Mouse (Mus musculus): ENCODE data around the gene Shisa3.

GRCm38 (mm10) chr5:67629440-67629839, 21.8 kb downstream of the Shisa3 start:
- TF ChIP-seq ZKSCAN1 (IDR thresholded peaks at IDR 0.05; ENCODE audit: low read depth, low read length) = no peak
- no peak for TF ChIP-seq CTCF (IDR thresholded peaks at IDR 0.05 in 2 of 3, conservative IDR thresholded peaks at IDR 0.05 in 1 of 3; ENCODE audit: control insufficient read depth in 1 of 3, insufficient read depth in 1 of 3, low read depth in 2 of 3, low read length in 3 of 3, poor library complexity in 1 of 3, severe bottlenecking in 1 of 3)
- no peak for TF ChIP-seq EP300 (IDR thresholded peaks at IDR 0.05; ENCODE audit: low read depth in 1 of 2, low read length in 2 of 2)
- TF ChIP-seq TAL1 (IDR thresholded peaks at IDR 0.05; ENCODE audit: low read length) = no peak
- TF ChIP-seq POLR2A (IDR thresholded peaks at IDR 0.05; ENCODE audit: control insufficient read depth in 1 of 2, insufficient read depth in 1 of 2, low read depth in 1 of 2, low read length in 2 of 2, poor library complexity in 1 of 2) = no peak
- TF ChIP-seq HCFC1 (IDR thresholded peaks at IDR 0.05; ENCODE audit: low read depth, low read length) = no peak
- no peak for TF ChIP-seq E2F4 (IDR thresholded peaks at IDR 0.05; ENCODE audit: borderline replicate concordance, low read depth, low read length)
- no peak for TF ChIP-seq NRF1 (IDR thresholded peaks at IDR 0.05; ENCODE audit: insufficient read depth, low read depth, low read length, poor library complexity, severe bottlenecking)
- no peak for TF ChIP-seq UBTF (IDR thresholded peaks at IDR 0.05; ENCODE audit: borderline replicate concordance, insufficient read depth, low read depth, low read length)
- no peak for TF ChIP-seq MYC (IDR thresholded peaks at IDR 0.05; ENCODE audit: low read depth, low read length)
- TF ChIP-seq RCOR1 (IDR thresholded peaks at IDR 0.05; ENCODE audit: low read depth, low read length) = no peak
